Mouse (Mus musculus): ENCODE results near the gene Gng4. TPM values are rescaled to one million over a fixed set of nuclear protein-coding genes. Genes with fewer than 3 reads are reported as not detected.
"Not testable (repeated sequence)": the region's sequence is repeated elsewhere in the genome, so short reads cannot be mapped to it uniquely, and the experiment has no call there.

The Gng4 gene
- total RNA-seq (2015), result not detected in 2 replicates
- not detected in 2 replicates for total RNA-seq (2017)

GRCm38 (mm10) chr13:13783894-13784419 lies at the start of gene Gng4:
Gng4 (plus strand) TSS chr13:13784059.
- peak; percentile 55 for ATAC-seq (replicated peaks; ENCODE audit: poor library complexity)

- ATAC-seq (replicated peaks; ENCODE audit: poor library complexity), result peak; percentile 61
Observed at GRCm38 (mm10) chr13:13739232-13739631, 44.6 kb upstream of the Gng4 start.

- no peak for ATAC-seq (replicated peaks; ENCODE audit: poor library complexity)
Observed at GRCm38 (mm10) chr13:13745911-13746310, 37.9 kb upstream of the Gng4 start.

- ATAC-seq (replicated peaks; ENCODE audit: poor library complexity), result peak; percentile 34; the same call in 1 of the 2 replicates
Observed at GRCm38 (mm10) chr13:13775778-13776494, 7.9 kb upstream of the Gng4 start.

GRCm38 (mm10) chr13:13777052-13777451 lies 6.8 kb upstream of the Gng4 start:
- ATAC-seq (replicated peaks; ENCODE audit: poor library complexity), result no peak

GRCm38 (mm10) chr13:13777696-13778095 lies 6.2 kb upstream of the Gng4 start:
- ATAC-seq (replicated peaks; ENCODE audit: poor library complexity), result no peak

- ATAC-seq (replicated peaks; ENCODE audit: poor library complexity), result no peak
Observed at GRCm38 (mm10) chr13:13778837-13779458, 4.9 kb upstream of the Gng4 start.

- ATAC-seq (replicated peaks; ENCODE audit: poor library complexity), result no peak
Observed at GRCm38 (mm10) chr13:13780271-13780670, 3.6 kb upstream of the Gng4 start.

GRCm38 (mm10) chr13:13781026-13781425 lies 2.8 kb upstream of the Gng4 start:
- no peak for ATAC-seq (replicated peaks; ENCODE audit: poor library complexity)

GRCm38 (mm10) chr13:13783296-13783695 lies 563 bp upstream of the Gng4 start:
- no peak for ATAC-seq (replicated peaks; ENCODE audit: poor library complexity)

GRCm38 (mm10) chr13:13784420-13784936 lies 619 bp downstream of the Gng4 start:
- no peak for ATAC-seq (replicated peaks; ENCODE audit: poor library complexity)

- ATAC-seq (replicated peaks; ENCODE audit: poor library complexity), result peak; percentile 70
Observed at GRCm38 (mm10) chr13:13784981-13785783, 1.3 kb downstream of the Gng4 start.

- ATAC-seq (replicated peaks; ENCODE audit: poor library complexity), result no peak
Observed at GRCm38 (mm10) chr13:13786971-13787370, 3.1 kb downstream of the Gng4 start.

- ATAC-seq (replicated peaks; ENCODE audit: poor library complexity), result no peak
Observed at GRCm38 (mm10) chr13:13788070-13788469, 4.2 kb downstream of the Gng4 start.

GRCm38 (mm10) chr13:13791981-13792380 lies 8.1 kb downstream of the Gng4 start:
- ATAC-seq (replicated peaks; ENCODE audit: poor library complexity), result no peak

- peak; percentile 53 for ATAC-seq (replicated peaks; ENCODE audit: poor library complexity)
Observed at GRCm38 (mm10) chr13:13795166-13795832, 11.4 kb downstream of the Gng4 start.

- 0 out of 2 replicates have a peak, but pooled peaks have one; percentile 24 for ATAC-seq (replicated peaks; ENCODE audit: poor library complexity)
Observed at GRCm38 (mm10) chr13:13796082-13796481, 12.2 kb downstream of the Gng4 start.

GRCm38 (mm10) chr13:13797816-13798215 lies 14.0 kb downstream of the Gng4 start:
- not testable (repeated sequence) for ATAC-seq (replicated peaks; ENCODE audit: poor library complexity)

- ATAC-seq (replicated peaks; ENCODE audit: poor library complexity), result no peak
Observed at GRCm38 (mm10) chr13:13798775-13799174, 14.9 kb downstream of the Gng4 start.

GRCm38 (mm10) chr13:13808337-13809132 lies 24.7 kb downstream of the Gng4 start:
- ATAC-seq (replicated peaks; ENCODE audit: poor library complexity), result no peak

Data from megakaryocyte progenitor cell, adult 5-6 weeks (primary cell).